Mouse (Mus musculus): ENCODE results near the gene Kdf1.

DNA sequence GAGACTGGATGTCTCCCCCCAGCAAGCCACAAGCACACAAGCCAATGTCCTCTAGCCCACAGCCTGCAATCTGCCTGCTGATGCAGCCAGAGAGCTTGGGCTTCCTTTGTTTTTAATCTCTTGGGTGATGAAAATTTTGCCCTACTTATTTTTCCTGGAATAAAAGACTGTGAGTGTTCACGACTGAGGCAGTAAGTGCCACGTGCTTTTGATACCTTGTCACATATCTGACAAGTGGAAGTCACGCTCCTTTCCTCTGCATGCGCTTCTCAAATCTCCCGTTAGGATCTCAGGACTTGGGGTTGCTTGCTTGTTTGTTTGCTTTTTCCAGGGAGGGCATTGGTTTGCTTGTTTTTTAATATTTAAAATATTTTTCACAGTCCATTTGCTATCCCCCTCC lies 14.5 kb upstream of the Kdf1 start:
- no peak for TF ChIP-seq POLR2A (IDR thresholded peaks at IDR 0.05; ENCODE audit: low read depth, low read length)
- no peak for TF ChIP-seq CTCF (IDR thresholded peaks at IDR 0.05; ENCODE audit: borderline replicate concordance, insufficient read depth, low read length)

All from embryonic fibroblast, embryonic 13.5 days (primary cell).